Comparison of ENCODE assay signal across 17 mouse cellular contexts in the genomic region with DNA sequence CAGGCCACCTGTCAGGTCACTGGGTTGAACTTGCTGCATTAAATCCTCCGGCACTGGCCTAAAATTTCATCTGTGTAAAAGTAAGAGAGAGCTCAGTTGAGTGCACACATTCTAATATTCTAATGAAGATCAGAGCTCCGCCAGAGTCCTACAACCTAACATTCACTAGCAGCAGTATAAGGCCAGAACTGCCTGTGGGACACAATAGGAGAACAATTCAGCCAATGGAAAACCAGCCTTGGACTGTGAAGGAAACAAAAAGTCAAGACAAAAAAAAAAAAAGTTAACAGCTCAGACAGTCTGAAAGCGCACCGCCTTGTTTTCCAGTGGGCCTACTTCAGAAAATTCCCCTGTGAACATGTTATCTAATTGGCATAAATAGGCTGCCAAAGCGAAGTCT.
"Had no signal": no experiment of that assay in that cellular context is flagged by ENCODE, and none has a peak within 500 bp of the region (broad histone marks: within the 10 kb centered on the region; RNA-seq: fewer than 3 reads in every experiment).

No protein-coding gene starts in this region.

- H3K27me3 ChIP-seq: limb, embryonic 13.5 days; liver, embryonic 12.5 days; liver, embryonic 15.5 days; lung, embryonic 15.5 days; megakaryocyte, embryonic 14.5 days had no signal

- H3K4me3 ChIP-seq: layer of hippocampus, adult 2 months; limb, embryonic 10.5 days; limb, embryonic 13.5 days; liver, embryonic 12.5 days; liver, embryonic 15.5 days; lung, embryonic 15.5 days; megakaryocyte, embryonic 14.5 days had no signal

- DNase-seq: kidney, postnatal 25 days; layer of hippocampus, adult 9-11 months; liver; lung, adult 18-20 months; lung, postnatal 10 days; lung, postnatal 36 days; midbrain, embryonic 14.5 days; thymus, adult 18-20 months; thymus, postnatal 36 days had no signal

- ATAC-seq: liver, embryonic 12.5 days had no signal

- H3K9me3 ChIP-seq: limb, embryonic 10.5 days; limb, embryonic 13.5 days; liver, embryonic 12.5 days; liver, embryonic 15.5 days; lung, embryonic 15.5 days had no signal

- H3K4me2 ChIP-seq: limb, embryonic 13.5 days; liver, embryonic 12.5 days; liver, embryonic 15.5 days; lung, embryonic 15.5 days had no signal

- H3K9ac ChIP-seq: limb, embryonic 13.5 days; liver, embryonic 12.5 days; liver, embryonic 15.5 days; lung, embryonic 15.5 days had no signal

- H3K27ac ChIP-seq: kidney, postnatal 0 days; layer of hippocampus, adult 2 months; limb, embryonic 10.5 days; limb, embryonic 13.5 days; liver, embryonic 12.5 days; liver, embryonic 15.5 days; lung, embryonic 15.5 days had no signal

- H3K36me3 ChIP-seq: limb, embryonic 13.5 days; liver, embryonic 12.5 days; liver, embryonic 15.5 days; lung, embryonic 15.5 days had no signal

- H3K4me1 ChIP-seq: limb, embryonic 13.5 days; liver, embryonic 12.5 days; liver, embryonic 15.5 days; lung, embryonic 15.5 days; megakaryocyte, embryonic 14.5 days had no signal
